Mouse (Mus musculus) bone marrow macrophage, adult 2 months (primary cell): Measurements from ENCODE around the gene Ccdc137.

Experiments
- CTCF ChIP-seq: IDR thresholded peaks from 2 replicates; pipeline ENCODE4 v1.5.1; 2012; ENCODE audit warnings: low read depth, mild to moderate bottlenecking, low read length, moderate library complexity
- POLR2A ChIP-seq: IDR thresholded peaks from 2 replicates; pipeline ENCODE4 v1.6.1; 2012; ENCODE audit warnings: mild to moderate bottlenecking, low read depth, low read length, borderline replicate concordance

DNA sequence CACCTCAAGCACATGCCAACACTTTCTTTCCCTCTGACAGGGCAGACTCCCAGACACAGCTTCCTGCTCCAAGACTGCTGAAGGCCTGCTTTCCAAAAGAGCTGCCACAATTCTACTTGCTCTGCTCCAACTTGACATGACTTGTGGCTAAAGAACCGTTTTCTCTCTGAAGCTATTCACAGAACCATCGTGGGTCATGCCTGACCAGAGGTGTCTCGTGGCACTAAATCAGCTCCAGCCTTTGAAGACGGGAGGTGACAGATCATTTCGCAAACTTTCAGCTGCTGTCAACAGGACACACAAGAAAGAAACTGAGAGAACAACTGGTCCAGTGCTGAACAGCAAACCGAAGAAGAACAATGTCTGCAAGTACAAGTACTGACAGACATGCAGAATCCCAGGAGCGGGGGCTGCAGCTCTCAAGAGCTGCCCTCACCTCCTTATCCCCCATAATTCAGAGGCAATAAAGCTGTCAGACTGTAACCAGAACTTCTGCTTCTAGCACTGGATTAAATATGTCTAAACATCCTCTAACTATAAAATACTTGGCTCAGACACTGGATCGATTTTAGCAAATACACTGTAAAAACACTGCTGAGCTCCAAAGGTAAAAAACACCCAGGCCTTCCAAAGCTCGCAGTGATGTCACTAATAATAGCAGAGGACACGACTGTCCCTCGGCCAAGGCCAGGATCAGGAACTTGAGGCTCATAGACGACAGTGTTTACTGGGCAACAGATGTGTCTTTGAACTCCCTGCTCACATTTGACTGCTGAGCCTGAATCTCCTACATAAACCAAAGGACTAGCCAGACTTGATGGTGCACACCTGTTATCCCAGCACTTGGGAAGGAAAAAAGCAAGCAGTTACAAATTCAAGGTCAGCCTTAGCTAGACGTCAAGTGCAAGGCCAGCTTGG is 35.0 kb upstream of the Ccdc137 start:
- TF ChIP-seq POLR2A (no peak), CTCF (no peak)
